ENCODE assay signal across 8 mouse cellular contexts in genomic region chr7:99889175-99889880, GRCm38 (mm10). TPM values are rescaled to one million over a fixed set of nuclear protein-coding genes. Genes with fewer than 3 reads are reported as not detected.
DNase-seq lines count a peak whose midpoint lies in the region; ATAC-seq lines count a peak whose summit lies in the region.
"Had no signal": no experiment of that assay in that cellular context is flagged by ENCODE, and none has a peak within 500 bp of the region (broad histone marks: within the 10 kb centered on the region; RNA-seq: fewer than 3 reads in every experiment).

No protein-coding gene starts in this region.

- no peak overlapping the region for H3K27ac ChIP-seq in liver, embryonic 12.5 days
- H3K27ac ChIP-seq: liver, embryonic 13.5 days had no signal

- no peak overlapping the region for H3K4me3 ChIP-seq in liver, embryonic 12.5 days
- H3K4me3 ChIP-seq: liver, embryonic 13.5 days had no signal

- no peak for ATAC-seq in liver, embryonic 12.5 days

- H3K27me3 ChIP-seq in liver, embryonic 12.5 days (replicated peaks) = peaks cover 10% of the 10 kb centered on the region
- H3K27me3 ChIP-seq: liver, embryonic 13.5 days had no signal

- peak; percentile 13 for DNase-seq in liver
- DNase-seq in embryo, embryonic 10.5 days (ENCODE audit: low spot score) = peak; percentile 46
- DNase-seq in lung, postnatal 14 days = peak; percentile 59
- peak; percentile 84 for DNase-seq in thymus, postnatal 14 days
- DNase-seq in gastrocnemius, adult 18-20 months (ENCODE audit: low spot score) = no peak
- no peak for DNase-seq in gastrocnemius, postnatal 10 days
- DNase-seq: liver, embryonic 13.5 days had no signal

- H3K9ac ChIP-seq in liver, embryonic 12.5 days = no peak overlapping the region
- H3K9ac ChIP-seq: liver, embryonic 13.5 days had no signal

- H3K9me3 ChIP-seq in liver, embryonic 12.5 days (replicated peaks) = no peaks in the 10 kb centered on the region
- H3K9me3 ChIP-seq: liver, embryonic 13.5 days had no signal

- WGBS in liver, embryonic 12.5 days (ENCODE audit: insufficient replicate concordance) = 32% methylated on average over 10 of the region's 10 CpGs

- H3K4me2 ChIP-seq in liver, embryonic 12.5 days = no peak overlapping the region
- H3K4me2 ChIP-seq: liver, embryonic 13.5 days had no signal

- H3K4me1 ChIP-seq in liver, embryonic 12.5 days = no peaks in the 10 kb centered on the region
- H3K4me1 ChIP-seq: liver, embryonic 13.5 days had no signal

- H3K36me3 ChIP-seq in liver, embryonic 12.5 days = no peaks in the 10 kb centered on the region
- H3K36me3 ChIP-seq: liver, embryonic 13.5 days had no signal

RNA-seq across cellular contexts. Expression of gene Spcs2, which starts 26.1 kb away (rescaled TPM):
- polyA plus RNA-seq in liver, embryonic 12.5 days (2016; fragmentation: Nextera tagmentation; extraction: Ambion mirVana) = 216 and 224 TPM in 2 replicates
- 10 to 100 TPM; 78.8 to 79.8 TPM for total RNA-seq in gastrocnemius, adult 18-20 months (2021)
- total RNA-seq in gastrocnemius, postnatal 10 days (2021) = 10 to 100 TPM; 55.7 to 62.1 TPM

RNA-seq across cellular contexts. Expression of gene Xrra1, which starts 30.4 kb away (rescaled TPM):
- polyA plus RNA-seq in liver, embryonic 12.5 days (2016; fragmentation: Nextera tagmentation; extraction: Ambion mirVana) = 0.10 TPM in 1 of 2 replicates, not detected in the other
- total RNA-seq in gastrocnemius, adult 18-20 months (2021) = 1 to 10 TPM in 1 of 2 experiments, under 1 TPM in 1; 0.66 to 1.2 TPM
- total RNA-seq in gastrocnemius, postnatal 10 days (2021) = 1 to 10 TPM; 1.3 TPM
- polyA plus RNA-seq: liver, embryonic 13.5 days had no signal

Comparison
In these comparisons a context has a peak if more than half of its experiments do, and no peak if none do; other contexts are left out.
1. DNase-seq: peak in liver (single experiment), embryo, embryonic 10.5 days (single experiment), lung, postnatal 14 days (single experiment) and thymus, postnatal 14 days (single experiment); none in gastrocnemius, adult 18-20 months (single experiment) and gastrocnemius, postnatal 10 days (single experiment).